Mouse (Mus musculus) intestine, embryonic 14.5 days (tissue): Measurements from ENCODE around the gene Pfkl. TPM values are rescaled to one million over a fixed set of nuclear protein-coding genes. Genes with fewer than 3 reads are reported as not detected.
A peak's percentile ranks its signal among the peaks of the same experiment; 100 is the strongest.

Experiments
- ATAC-seq: fragments of 200-750 bp; cut with Nextera tagmentation; replicated peaks from 2 replicates; pipeline ENCODE4 v1.8.0; 2017; ENCODE audit warnings: low read depth, moderate number of reproducible peaks, moderate TSS enrichment, moderate library complexity; ENCODE audit not compliant: low FRiP score, low TSS enrichment
- DNase-seq: peaks from one replicate; pipeline ENCODE4 v3.0.0-alpha.2; 2018; ENCODE audit warnings: low spot score
- H3K27ac ChIP-seq: fragments of 300-500 bp; sonication (generic); 2 replicates; pipeline ENCODE4 v1.5.1; 2014; ENCODE audit warnings: low read depth, mild to moderate bottlenecking, control low read depth
- H3K27me3 ChIP-seq: fragments of 300-500 bp; sonication (generic); replicated peaks from 2 replicates; pipeline ENCODE4 v1.6.1; 2014; ENCODE audit warnings: low read length, control low read depth; ENCODE audit not compliant: control insufficient read depth, insufficient read depth
- H3K36me3 ChIP-seq: fragments of 300-500 bp; sonication (generic); 2 replicates; pipeline ENCODE4 v1.6.1; 2014; ENCODE audit warnings: low read length, control low read depth; ENCODE audit not compliant: control insufficient read depth, insufficient read depth
- H3K4me1 ChIP-seq: fragments of 300-500 bp; sonication (generic); replicated peaks from 2 replicates; pipeline ENCODE4 v1.6.1; 2014; ENCODE audit warnings: low read length, control low read depth, mixed read lengths; ENCODE audit not compliant: control insufficient read depth, insufficient read depth
- H3K4me2 ChIP-seq: fragments of 300-500 bp; sonication (generic); 2 replicates; pipeline ENCODE4 v1.6.1; 2014; ENCODE audit warnings: low read length
- H3K4me3 ChIP-seq: fragments of 300-500 bp; sonication (generic); 2 replicates; pipeline ENCODE4 v1.5.1; 2014; ENCODE audit warnings: low read depth, low read length, control low read depth, mixed read lengths
- H3K9ac ChIP-seq: fragments of 300-500 bp; sonication (generic); 2 replicates; pipeline ENCODE4 v1.6.1; 2014; ENCODE audit warnings: mild to moderate bottlenecking, low read length
- H3K9me3 ChIP-seq: fragments of 300-500 bp; sonication (generic); 2 replicates; pipeline ENCODE4 v1.6.1; 2016; ENCODE audit warnings: low read length, control low read depth; ENCODE audit not compliant: control insufficient read depth
- WGBS: fragments of 180-500 bp; shearing (Covaris S2); extraction: QIAGEN DNeasy Blood & Tissue Kit; methylation state at CpG from one replicate; pipeline ENCODE4 v1.1.7; 2014; 5-methylcytosine and 5-hydroxymethylcytosine counted together
- polyA plus RNA-seq: library from polyadenylated mRNA; unstranded; fragments of >200 nt; fragmentation: Nextera tagmentation; extraction: Ambion mirVana; gene quantifications from 2 replicates; pipeline ENCODE4 v1.2.1, GENCODE M21; 2014

The Pfkl gene
- polyA plus RNA-seq, 1 experiment from 2014 or later = 252 TPM

DNA sequence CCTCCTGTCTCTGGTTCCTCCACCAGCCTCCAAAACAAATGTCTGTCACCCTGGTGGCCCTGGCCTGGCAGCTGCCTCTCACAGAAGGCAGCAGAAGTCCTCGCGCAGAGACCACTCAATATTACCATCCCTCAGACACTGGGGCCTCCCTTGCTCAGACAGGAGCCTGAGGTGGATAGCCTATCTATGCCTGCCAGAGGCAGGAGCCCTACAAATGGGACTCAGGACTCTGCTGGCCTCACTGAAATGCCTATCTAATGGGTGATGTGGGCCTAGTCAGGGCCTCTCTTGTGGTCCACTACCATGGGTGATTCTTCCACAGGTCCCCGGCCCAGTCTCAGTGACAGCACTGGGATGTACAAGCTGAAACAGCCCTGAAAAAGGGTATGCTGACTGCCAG lies 1.7 kb downstream of the Pfkl start:
- Histone ChIP-seq H3K4me3 (peak overlapping the region; percentile 69), H3K27me3 (no peaks in the 10 kb centered on the region), H3K9ac (peak overlapping the region; percentile 87), H3K27ac (no peak overlapping the region), H3K4me1 (peaks cover 30% of the 10 kb centered on the region), H3K9me3 (no peaks in the 10 kb centered on the region), H3K4me2 (peak overlapping the region; percentile 55), H3K36me3 (peaks cover 12% of the 10 kb centered on the region; the same call in 1 of the 2 replicates)
- 80% methylated on average over 3 of the region's 3 CpGs for WGBS
- DNase-seq (no peak), ATAC-seq (no peak)

DNA sequence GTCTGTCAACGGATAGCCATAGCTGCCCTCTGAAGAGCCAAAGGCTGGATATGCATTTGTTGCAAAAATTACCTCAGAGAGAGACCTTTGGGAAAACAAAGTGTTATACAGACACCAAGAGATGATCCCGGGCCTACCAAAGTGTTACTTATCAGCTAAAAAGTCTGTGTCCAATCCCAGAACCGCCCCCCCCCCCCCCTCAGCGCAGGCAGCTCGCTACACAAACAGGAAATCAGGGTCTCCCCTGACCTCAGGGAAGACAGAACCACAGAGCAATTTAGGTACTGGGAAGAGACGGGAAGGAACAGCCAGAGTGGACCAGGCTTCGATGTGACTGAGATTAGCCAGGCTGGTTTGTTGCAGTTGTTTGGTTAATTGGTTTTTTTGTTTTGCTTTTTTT lies 2.7 kb downstream of the Pfkl start:
- H3K27me3 ChIP-seq = no peaks in the 10 kb centered on the region
- H3K4me3 ChIP-seq = peak overlapping the region; percentile 8; the same call in 1 of the 2 replicates
- peak overlapping the region; percentile 55 for H3K4me2 ChIP-seq
- no peak overlapping the region for H3K27ac ChIP-seq
- H3K36me3 ChIP-seq = peaks cover 22% of the 10 kb centered on the region
- peaks cover 30% of the 10 kb centered on the region for H3K4me1 ChIP-seq
- DNase-seq (no peak), ATAC-seq (no peak)
- 16% methylated on average over 7 of the region's 7 CpGs for WGBS
- no peaks in the 10 kb centered on the region for H3K9me3 ChIP-seq
- H3K9ac ChIP-seq = no peak overlapping the region

DNA sequence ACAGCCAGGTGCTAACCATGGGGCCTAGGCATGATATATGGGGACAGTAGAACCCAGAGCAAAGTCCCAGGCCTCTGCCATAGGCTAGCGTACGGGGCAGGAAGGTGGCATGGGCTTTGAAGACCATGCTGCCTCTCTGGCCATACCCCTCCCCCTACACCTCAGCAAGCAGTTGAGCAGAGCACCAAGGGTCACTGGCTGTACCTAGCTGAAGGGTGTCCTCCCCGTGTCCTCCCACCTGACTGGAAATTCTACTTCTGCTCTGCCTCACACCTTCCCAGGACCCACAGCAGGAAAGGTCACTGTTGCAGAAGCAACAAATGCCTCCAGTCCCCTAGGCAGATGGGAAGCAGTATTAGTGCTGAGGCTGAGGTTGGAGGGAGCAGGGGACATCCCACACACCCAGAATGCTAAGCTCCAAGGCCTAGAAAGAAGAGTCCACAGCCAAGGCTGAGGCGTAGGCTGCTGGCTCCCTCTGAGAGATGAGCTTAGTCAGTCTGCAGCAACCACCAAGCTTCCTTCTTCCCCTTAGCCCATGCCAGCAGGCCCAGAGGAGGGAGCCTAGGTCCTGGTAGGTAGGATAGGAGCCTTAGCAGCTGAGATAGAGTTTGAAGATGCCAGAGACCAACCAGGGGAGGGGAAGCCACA lies 4.0 kb downstream of the Pfkl start:
- Histone ChIP-seq H3K36me3 (peaks cover 34% of the 10 kb centered on the region), H3K9me3 (no peaks in the 10 kb centered on the region), H3K4me1 (peaks cover 30% of the 10 kb centered on the region), H3K9ac (no peak overlapping the region), H3K4me2 (no peak overlapping the region), H3K4me3 (no peak overlapping the region), H3K27me3 (no peaks in the 10 kb centered on the region), H3K27ac (no peak overlapping the region)
- whole genome bisulfite sequencing = 75% methylated on average over 4 of the region's 4 CpGs
- ATAC-seq = no peak
- no peak for DNase-seq

DNA sequence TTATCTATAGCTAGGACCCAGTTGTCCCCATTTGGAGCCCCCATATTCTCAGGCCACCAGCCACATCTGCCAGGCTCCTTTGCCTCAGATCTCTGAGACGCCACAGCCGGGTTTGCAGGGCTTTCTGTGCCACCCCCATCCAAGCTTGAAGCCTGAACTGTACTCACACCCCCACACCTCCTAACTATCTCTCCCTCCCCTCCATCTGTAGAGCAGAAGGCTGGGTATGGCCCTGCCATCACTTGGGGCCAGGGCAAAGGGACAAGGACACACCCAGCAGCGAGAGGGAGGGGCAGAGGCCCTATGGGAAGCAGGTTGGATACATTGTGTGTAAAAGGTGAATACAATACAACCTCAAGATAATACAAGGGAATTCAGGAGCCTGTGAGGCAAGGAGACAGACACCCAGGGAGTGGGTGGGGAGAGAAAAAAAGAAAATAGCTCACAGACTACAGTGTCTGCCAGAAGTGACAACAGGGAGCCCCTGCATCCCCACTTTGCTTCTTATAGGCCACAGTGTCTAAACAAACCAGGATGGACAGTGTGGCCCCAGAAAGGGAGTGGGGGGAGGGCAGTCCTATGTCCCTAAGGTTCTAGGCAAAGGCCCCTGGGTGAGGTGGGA lies 5.3 kb downstream of the Pfkl start:
- Histone ChIP-seq H3K9ac (no peak overlapping the region), H3K27ac (no peak overlapping the region), H3K4me2 (peak overlapping the region; percentile 4; the same call in 1 of the 2 replicates), H3K4me3 (no peak overlapping the region), H3K9me3 (no peaks in the 10 kb centered on the region), H3K4me1 (peaks cover 30% of the 10 kb centered on the region), H3K36me3 (peaks cover 48% of the 10 kb centered on the region), H3K27me3 (no peaks in the 10 kb centered on the region)
- ATAC-seq = no peak
- WGBS = 83% methylated on average over 3 of the region's 3 CpGs
- DNase-seq = peak; percentile 61

DNA sequence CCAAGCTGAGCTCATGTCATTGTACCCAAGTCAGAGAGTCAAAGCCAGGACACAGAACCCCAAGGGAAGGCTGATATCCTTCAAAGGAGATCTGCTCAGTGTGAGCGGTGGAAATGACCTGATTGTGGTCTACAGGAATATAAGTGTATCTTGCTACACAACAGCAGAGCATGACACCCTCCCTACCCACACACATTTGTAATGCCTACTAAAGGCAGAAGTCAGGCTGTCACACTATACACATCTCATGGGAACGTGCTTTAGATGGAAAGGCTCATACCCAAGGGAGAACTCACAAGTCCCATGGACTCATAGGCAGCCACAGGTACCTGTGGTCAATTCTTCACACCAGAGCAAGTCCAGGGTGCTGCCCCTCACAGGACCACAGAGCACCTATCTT lies 7.6 kb downstream of the Pfkl start:
- Histone ChIP-seq H3K9me3 (no peaks in the 10 kb centered on the region), H3K36me3 (peaks cover 70% of the 10 kb centered on the region), H3K9ac (no peak overlapping the region), H3K27ac (no peak overlapping the region), H3K4me3 (no peak overlapping the region), H3K27me3 (no peaks in the 10 kb centered on the region), H3K4me2 (no peak overlapping the region), H3K4me1 (peaks cover 15% of the 10 kb centered on the region)
- DNase-seq (no peak), ATAC-seq (no peak)
- 94% methylated on average over 2 of the region's 2 CpGs for WGBS

DNA sequence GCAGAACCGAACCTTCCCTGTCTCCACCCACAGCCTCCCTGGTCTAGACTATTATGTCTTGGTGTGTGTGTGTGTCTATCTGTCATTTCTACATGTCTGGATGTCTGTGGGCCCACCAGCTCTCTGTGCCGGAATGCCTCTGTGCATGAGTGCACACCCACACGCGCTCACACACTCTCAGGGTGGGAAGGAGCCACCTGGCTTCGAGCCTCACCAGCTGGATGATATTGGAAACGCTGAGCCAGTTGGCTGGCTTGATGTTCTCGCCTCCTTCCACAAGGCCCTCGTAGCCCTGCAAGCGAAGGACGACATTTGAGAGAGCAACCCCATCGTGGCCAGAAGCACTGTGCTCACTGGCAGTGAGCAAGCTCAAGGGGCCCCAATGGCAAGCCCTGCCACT lies 8.1 kb downstream of the Pfkl start:
- H3K36me3 ChIP-seq = peaks cover 76% of the 10 kb centered on the region
- WGBS = 94% methylated on average over 11 of the region's 11 CpGs
- H3K9ac ChIP-seq = no peak overlapping the region
- no peaks in the 10 kb centered on the region for H3K27me3 ChIP-seq
- peaks cover 10% of the 10 kb centered on the region for H3K4me1 ChIP-seq
- H3K4me2 ChIP-seq = no peak overlapping the region
- no peaks in the 10 kb centered on the region for H3K9me3 ChIP-seq
- DNase-seq (no peak), ATAC-seq (no peak)
- no peak overlapping the region for H3K4me3 ChIP-seq
- H3K27ac ChIP-seq = no peak overlapping the region

DNA sequence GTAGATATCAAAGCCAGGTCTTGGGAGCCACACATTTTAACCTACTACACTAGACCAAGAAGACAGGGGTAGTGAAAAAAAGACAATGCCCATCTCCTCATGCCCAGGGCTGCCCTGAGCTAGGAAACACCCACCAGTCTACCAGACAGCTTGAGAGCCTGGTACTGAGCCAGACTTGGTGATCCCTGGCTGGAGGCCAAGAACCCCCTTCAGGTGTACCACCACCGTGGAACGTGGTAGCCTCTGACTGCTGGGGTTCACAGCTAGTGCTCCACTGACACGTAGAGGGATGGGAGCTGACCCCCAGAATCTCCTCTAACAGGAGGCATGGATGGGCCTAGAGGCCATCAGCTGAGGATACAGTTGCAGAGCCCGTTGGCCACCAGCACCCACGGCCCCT lies 9.7 kb downstream of the Pfkl start:
- Histone ChIP-seq H3K27ac (no peak overlapping the region), H3K4me1 (no peaks in the 10 kb centered on the region), H3K9me3 (no peaks in the 10 kb centered on the region), H3K9ac (no peak overlapping the region), H3K36me3 (peaks cover 88% of the 10 kb centered on the region), H3K4me2 (no peak overlapping the region), H3K4me3 (no peak overlapping the region), H3K27me3 (no peaks in the 10 kb centered on the region)
- ATAC-seq (no peak), DNase-seq (no peak)
- 99% methylated on average over 5 of the region's 5 CpGs for WGBS

DNA sequence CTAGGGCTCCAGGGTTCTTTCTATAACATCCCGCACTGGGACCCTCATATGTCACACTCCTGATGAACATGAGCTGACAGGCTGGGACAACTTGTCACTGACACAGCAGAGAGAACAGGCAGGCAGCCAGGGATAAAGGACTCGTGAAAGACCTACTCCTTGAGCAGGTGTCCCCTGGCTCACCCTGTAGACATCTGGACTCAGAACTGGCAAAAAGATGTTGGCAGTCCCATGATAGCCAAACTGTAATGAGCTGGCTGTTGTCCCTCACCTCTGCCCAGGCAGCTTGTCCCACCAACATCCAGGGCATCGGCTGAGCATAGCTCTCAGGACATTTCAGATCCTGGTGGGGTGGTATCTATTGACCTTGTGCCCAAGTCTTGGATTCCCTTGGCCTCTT lies 14.2 kb downstream of the Pfkl start:
- no peaks in the 10 kb centered on the region for H3K4me1 ChIP-seq
- 89% methylated on average over 3 of the region's 3 CpGs for WGBS
- no peak overlapping the region for H3K4me2 ChIP-seq
- H3K4me3 ChIP-seq = no peak overlapping the region
- DNase-seq (no peak), ATAC-seq (no peak)
- peaks cover 97% of the 10 kb centered on the region for H3K36me3 ChIP-seq
- H3K9me3 ChIP-seq = no peaks in the 10 kb centered on the region
- H3K27me3 ChIP-seq = no peaks in the 10 kb centered on the region
- H3K27ac ChIP-seq = no peak overlapping the region
- no peak overlapping the region for H3K9ac ChIP-seq

DNA sequence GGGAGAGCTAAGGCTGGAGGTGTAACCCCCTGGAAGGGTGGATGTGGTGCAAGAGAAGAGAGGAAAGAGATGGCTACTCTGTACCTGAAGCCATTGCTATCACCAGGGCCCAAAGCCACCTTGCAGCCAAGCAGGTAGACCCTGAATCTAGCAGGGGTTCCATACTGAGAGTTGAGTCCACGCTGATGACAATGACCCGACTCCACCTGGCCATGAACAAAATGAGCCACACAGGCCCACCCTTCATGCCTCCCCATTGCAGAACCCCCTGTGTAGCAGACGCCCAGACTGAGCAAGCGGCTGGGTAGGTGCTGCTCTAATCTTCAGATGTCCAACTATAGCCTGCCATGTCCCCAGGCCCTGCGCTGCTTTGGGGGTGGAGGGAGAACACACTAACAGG lies 24.1 kb downstream of the Pfkl start:
- no peak for ATAC-seq
- H3K27ac ChIP-seq = no peak overlapping the region
- H3K9ac ChIP-seq = no peak overlapping the region
- peaks cover 49% of the 10 kb centered on the region for H3K36me3 ChIP-seq
- no peaks in the 10 kb centered on the region for H3K4me1 ChIP-seq
- no peaks in the 10 kb centered on the region for H3K9me3 ChIP-seq
- no peak overlapping the region for H3K4me2 ChIP-seq
- WGBS = 85% methylated on average over 5 of the region's 5 CpGs
- no peak for DNase-seq
- H3K4me3 ChIP-seq = no peak overlapping the region
- no peaks in the 10 kb centered on the region for H3K27me3 ChIP-seq
